10 mouse cellular contexts compared by ENCODE assay signal in the genomic region with DNA sequence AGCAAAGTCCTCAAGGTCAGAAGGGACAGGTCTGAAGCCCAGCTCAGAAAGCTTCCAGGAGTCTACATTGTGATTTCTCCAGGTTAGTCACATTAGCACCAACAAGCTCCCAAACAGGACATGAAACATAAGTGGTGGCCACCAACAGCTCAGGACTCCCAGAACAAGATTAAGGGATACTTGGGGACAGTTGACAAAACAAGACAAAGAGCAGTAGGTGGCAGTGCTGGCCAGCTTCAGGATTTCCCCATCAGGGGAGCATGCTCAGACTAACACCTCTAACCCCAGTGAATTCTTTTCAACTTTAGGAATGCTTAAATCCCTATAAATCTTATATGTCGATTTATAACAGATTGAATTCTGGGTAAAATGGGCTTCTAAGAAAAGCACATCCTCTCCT. TPM values are rescaled to one million over a fixed set of nuclear protein-coding genes. Genes with fewer than 3 reads are reported as not detected.
DNase-seq lines count a peak whose midpoint lies in the region; ATAC-seq and TF ChIP-seq lines count a peak whose summit lies in the region.
"Had no signal": no experiment of that assay in that cellular context is flagged by ENCODE, and none has a peak within 500 bp of the region (broad histone marks: within the 10 kb centered on the region; RNA-seq: fewer than 3 reads in every experiment).

No protein-coding gene starts in this region.

- H3K27ac ChIP-seq in left cerebral cortex, adult 2 months: no peak overlapping the region
- H3K27ac ChIP-seq: embryonic facial prominence, embryonic 13.5 days; limb, embryonic 13.5 days had no signal

- peak; percentile 32 for TF ChIP-seq CTCF in left cerebral cortex, adult 2 months (IDR thresholded peaks at IDR 0.05)

- no peak overlapping the region for H3K4me3 ChIP-seq in left cerebral cortex, adult 2 months
- H3K4me3 ChIP-seq: embryonic facial prominence, embryonic 13.5 days; limb, embryonic 13.5 days had no signal

- DNase-seq in CD4-positive, CD25-positive, alpha-beta regulatory T cell, adult 2 months (ENCODE audit: low read depth, low spot score): peak; percentile 55
- no peak for DNase-seq in left cerebral cortex, adult 2 months (ENCODE audit: extremely low spot score in 1 of 2, low spot score in 2 of 2)
- no peak for DNase-seq in left cerebral cortex, adult 9 months (ENCODE audit: low spot score in 2 of 2)
- peak; percentile 34 for DNase-seq in embryo, embryonic 9.5 days (ENCODE audit: extremely low spot score)
- peak; percentile 4 for DNase-seq in kidney, postnatal 14 days
- DNase-seq in retina, adult 2 months (ENCODE audit: low read depth, low spot score): peak; percentile 8

- intact Hi-C loops in left cerebral cortex, adult 2 months (cut with DNase I): no loop called here

- ATAC-seq in CD4-positive, CD25-positive, alpha-beta regulatory T cell, adult 4 months: no peak
- no peak for ATAC-seq in monocyte, adult 5-6 weeks (replicated peaks; ENCODE audit: insufficient number of reproducible peaks, low FRiP score, low TSS enrichment, poor library complexity, severe bottlenecking)

RNA-seq across cellular contexts. Expression of a gene that starts 25.5 kb away (rescaled TPM):
- under 1 TPM; 0.62 to 0.70 TPM for polyA plus RNA-seq in CD4-positive, CD25-positive, alpha-beta regulatory T cell, adult 4 months (2017; shearing (Covaris generic))
- total RNA-seq in left cerebral cortex, adult 2 months (2021): 1 to 10 TPM; 3.8 to 5.8 TPM
- 1.2 to 1.3 TPM (median 1.2 TPM) in 3 replicates for total RNA-seq in monocyte, adult 5-6 weeks (2017)

Comparison
In these comparisons a context has a peak if more than half of its experiments do, and no peak if none do; other contexts are left out.
1. DNase-seq: peak in CD4-positive, CD25-positive, alpha-beta regulatory T cell, adult 2 months (single experiment), embryo, embryonic 9.5 days (single experiment), kidney, postnatal 14 days (single experiment) and retina, adult 2 months (single experiment); none in left cerebral cortex, adult 2 months (0 of 2) and left cerebral cortex, adult 9 months (0 of 2).